Mouse (Mus musculus) hindbrain, embryonic 14.5 days (tissue): ENCODE results near the gene Ccdc126. TPM values are rescaled to one million over a fixed set of nuclear protein-coding genes. Genes with fewer than 3 reads are reported as not detected.
"Not testable (repeated sequence)": the region's sequence is repeated elsewhere in the genome, so short reads cannot be mapped to it uniquely, and the experiment has no call there.

Experiments
- ATAC-seq: fragments of 200-750 bp; cut with Nextera tagmentation; 2 replicates; pipeline ENCODE4 v1.8.0; 2017; ENCODE audit warnings: moderate number of reproducible peaks, mild to moderate bottlenecking, moderate TSS enrichment, moderate library complexity; ENCODE audit not compliant: low FRiP score
- DNase-seq: peaks from one replicate; pipeline ENCODE4 v3.0.0-alpha.2; 2015; ENCODE audit warnings: low spot score
- H3K27ac ChIP-seq: fragments of 300-500 bp; sonication (generic); 2 replicates; pipeline ENCODE4 v1.5.1; 2014; ENCODE audit warnings: mild to moderate bottlenecking, moderate library complexity
- H3K27me3 ChIP-seq: fragments of 300-500 bp; sonication (generic); 2 replicates; pipeline ENCODE4 v1.6.1; 2014; ENCODE audit warnings: mild to moderate bottlenecking, low read length, mixed read lengths; ENCODE audit not compliant: control insufficient read depth, insufficient read depth
- H3K36me3 ChIP-seq: fragments of 300-500 bp; sonication (generic); replicated peaks from 2 replicates; pipeline ENCODE4 v1.6.1; 2014; ENCODE audit not compliant: control insufficient read depth, insufficient read depth
- H3K4me1 ChIP-seq: fragments of 300-500 bp; sonication (generic); replicated peaks from 2 replicates; pipeline ENCODE4 v1.6.1; 2014; ENCODE audit warnings: antibody characterized with exemption, low read length, mixed read lengths; ENCODE audit not compliant: control insufficient read depth, insufficient read depth
- H3K4me2 ChIP-seq: fragments of 300-500 bp; sonication (generic); replicated peaks from 2 replicates; pipeline ENCODE4 v1.6.1; 2014; ENCODE audit warnings: mild to moderate bottlenecking, moderate library complexity
- H3K4me3 ChIP-seq: fragments of 300-500 bp; sonication (generic); replicated peaks from 2 replicates; pipeline ENCODE4 v1.5.1; 2014; ENCODE audit warnings: mild to moderate bottlenecking, low read length
- H3K9ac ChIP-seq: fragments of 300-500 bp; sonication (generic); 2 replicates; pipeline ENCODE4 v1.6.1; 2014
- H3K9me3 ChIP-seq: fragments of 300-500 bp; sonication (generic); 2 replicates; pipeline ENCODE4 v1.6.1; 2016; ENCODE audit warnings: low read length; ENCODE audit not compliant: control insufficient read depth
- WGBS: fragments of 180-500 bp; shearing (Covaris S2); extraction: QIAGEN DNeasy Blood & Tissue Kit; methylation state at CpG from one replicate; pipeline ENCODE4 v1.1.7; 2014; 5-methylcytosine and 5-hydroxymethylcytosine counted together
- polyA plus RNA-seq: library from polyadenylated mRNA; unstranded; fragments of >200 nt; fragmentation: Nextera tagmentation; extraction: Ambion mirVana; gene quantifications from 2 replicates; pipeline ENCODE4 v1.2.1, GENCODE M21; 2014

The Ccdc126 gene
- polyA plus RNA-seq, 1 experiment from 2014 or later = 11.0 TPM

DNA sequence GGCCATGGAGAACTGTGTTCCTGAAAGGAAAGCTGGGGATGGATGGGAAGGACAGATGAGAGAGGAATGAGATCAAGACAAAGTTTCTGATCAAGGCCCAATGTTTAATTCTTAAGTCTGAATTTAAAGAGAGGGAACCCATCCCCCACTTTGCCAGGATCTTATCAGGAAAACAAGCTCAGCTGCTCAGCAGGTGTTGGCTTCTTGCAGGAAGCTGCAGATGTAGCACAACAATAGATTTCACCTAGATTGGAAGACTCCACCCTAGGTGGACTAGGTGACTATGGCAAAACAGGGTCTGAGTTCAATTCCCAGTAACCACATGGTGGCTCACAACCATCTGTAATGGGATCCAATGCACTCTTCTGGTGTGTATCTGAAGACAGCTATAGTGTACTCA, 20.8 kb upstream of the Ccdc126 start:
- no peak for DNase-seq
- ATAC-seq = no peak
- H3K27me3 ChIP-seq = no peaks in the 10 kb centered on the region
- H3K9ac ChIP-seq = no peak overlapping the region
- no peaks in the 10 kb centered on the region for H3K36me3 ChIP-seq
- no peak overlapping the region for H3K27ac ChIP-seq
- H3K4me2 ChIP-seq = no peak overlapping the region
- H3K4me1 ChIP-seq = no peaks in the 10 kb centered on the region
- H3K9me3 ChIP-seq = no peaks in the 10 kb centered on the region
- H3K4me3 ChIP-seq = no peak overlapping the region

DNA sequence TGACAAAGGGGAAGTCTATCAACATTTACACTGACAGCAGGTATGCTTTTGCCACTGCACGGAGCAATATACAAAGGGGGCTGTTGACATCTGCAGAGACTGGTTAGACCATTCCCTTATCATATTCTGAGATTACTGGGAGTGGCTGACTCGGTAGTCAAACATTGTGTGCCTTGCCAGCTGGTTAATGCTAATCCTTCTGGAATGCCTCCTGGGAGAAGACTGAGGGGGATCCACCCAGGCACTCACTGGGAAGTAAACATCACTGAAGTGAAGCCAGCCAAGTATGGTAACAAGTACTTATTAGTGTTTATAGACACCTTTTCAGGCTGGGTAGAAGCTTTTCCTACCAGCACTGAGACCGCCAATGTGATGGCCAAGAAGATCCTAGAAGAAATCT, 4.3 kb upstream of the Ccdc126 start:
- H3K4me3 ChIP-seq, H3K9ac ChIP-seq, H3K4me2 ChIP-seq, H3K4me1 ChIP-seq, H3K9me3 ChIP-seq, DNase-seq, H3K27ac ChIP-seq, ATAC-seq, H3K36me3 ChIP-seq, H3K27me3 ChIP-seq: not testable (repeated sequence)
- WGBS = 55% methylated on average over 3 of the region's 3 CpGs

DNA sequence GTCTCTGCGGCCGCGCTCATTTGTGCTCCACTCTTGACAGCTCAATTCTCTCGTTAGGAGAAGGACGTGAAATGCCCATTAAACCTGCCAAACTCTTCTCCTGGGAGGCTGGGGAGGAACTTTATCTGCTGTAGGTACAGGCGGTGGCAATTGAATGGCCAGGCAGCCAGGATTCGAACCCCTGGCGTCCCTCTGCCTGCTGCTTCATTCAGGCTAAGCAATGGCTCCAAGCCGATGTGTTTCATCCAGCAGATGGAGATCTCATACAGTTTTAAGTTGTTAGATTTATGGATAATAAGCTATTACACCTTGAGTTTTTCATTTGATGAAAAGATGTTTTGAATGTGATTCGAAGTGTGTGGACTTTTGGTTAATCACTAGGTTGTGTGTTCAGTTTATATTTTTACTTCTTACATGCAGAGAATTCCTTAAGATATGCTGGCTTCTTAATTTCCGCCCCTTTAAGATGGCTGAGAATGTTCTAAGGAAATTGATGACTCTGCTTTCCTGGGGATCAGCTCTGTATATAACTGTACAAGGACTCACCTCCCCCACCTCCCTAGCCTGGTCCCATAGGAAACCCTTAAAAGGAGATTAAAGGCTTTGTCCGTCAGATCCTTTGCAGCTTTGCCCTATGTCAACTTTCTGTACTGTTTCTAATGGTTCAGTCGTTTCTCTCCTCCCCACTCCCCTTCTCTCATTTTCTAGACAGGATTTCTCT, 681 bp downstream of the Ccdc126 start:
- H3K9me3 ChIP-seq = no peaks in the 10 kb centered on the region
- peak overlapping the region; percentile 82 for H3K27ac ChIP-seq
- H3K27me3 ChIP-seq = no peaks in the 10 kb centered on the region
- H3K4me3 ChIP-seq = peak overlapping the region; percentile 80
- 15% methylated on average over 13 of the region's 13 CpGs for WGBS
- H3K9ac ChIP-seq = peak overlapping the region; percentile 78
- DNase-seq (peak; percentile 63), ATAC-seq (no peak)
- H3K36me3 ChIP-seq = no peaks in the 10 kb centered on the region
- peak overlapping the region; percentile 72 for H3K4me2 ChIP-seq
- peaks cover 3% of the 10 kb centered on the region; the same call in 1 of the 2 replicates for H3K4me1 ChIP-seq

GRCm38 (mm10) chr6:49321341-49321740, 2.3 kb downstream of the Ccdc126 start:
- ATAC-seq (no peak), DNase-seq (no peak)
- H3K9ac ChIP-seq = no peak overlapping the region
- no peak overlapping the region for H3K4me3 ChIP-seq
- no peak overlapping the region for H3K27ac ChIP-seq
- no peaks in the 10 kb centered on the region for H3K36me3 ChIP-seq
- H3K4me2 ChIP-seq = no peak overlapping the region
- peaks cover 3% of the 10 kb centered on the region; the same call in 1 of the 2 replicates for H3K4me1 ChIP-seq
- no peaks in the 10 kb centered on the region for H3K9me3 ChIP-seq
- H3K27me3 ChIP-seq = no peaks in the 10 kb centered on the region
- 82% methylated on average over 3 of the region's 3 CpGs for WGBS

GRCm38 (mm10) chr6:49322056-49322455, 3.0 kb downstream of the Ccdc126 start:
- H3K4me2 ChIP-seq = no peak overlapping the region
- ATAC-seq = no peak
- DNase-seq = no peak
- H3K4me3 ChIP-seq = no peak overlapping the region
- H3K27ac ChIP-seq = no peak overlapping the region
- no peaks in the 10 kb centered on the region for H3K36me3 ChIP-seq
- no peaks in the 10 kb centered on the region for H3K27me3 ChIP-seq
- peaks cover 3% of the 10 kb centered on the region; the same call in 1 of the 2 replicates for H3K4me1 ChIP-seq
- H3K9ac ChIP-seq = no peak overlapping the region
- no peaks in the 10 kb centered on the region for H3K9me3 ChIP-seq

DNA sequence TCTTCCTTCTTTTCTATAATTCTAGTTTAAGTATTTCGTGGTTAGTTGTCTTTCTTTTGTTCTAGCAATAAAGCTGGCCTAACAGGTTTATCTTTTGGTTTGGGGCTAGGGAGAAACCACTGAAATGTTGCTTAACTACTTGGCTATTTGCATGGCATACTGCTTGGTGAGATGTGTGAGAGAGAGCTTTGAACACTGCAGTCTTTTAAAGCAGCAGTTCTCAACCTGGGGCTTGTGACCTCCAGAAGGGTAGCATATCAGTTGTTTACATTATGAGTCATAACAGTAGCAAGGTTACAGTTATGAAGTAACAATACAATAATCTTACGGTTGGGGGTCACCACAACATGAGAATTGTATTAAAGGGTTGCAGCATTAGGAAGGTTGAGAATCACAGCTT, 3.9 kb downstream of the Ccdc126 start:
- Histone ChIP-seq H3K36me3 (no peaks in the 10 kb centered on the region), H3K4me2 (no peak overlapping the region), H3K27me3 (no peaks in the 10 kb centered on the region), H3K27ac (no peak overlapping the region), H3K9ac (no peak overlapping the region), H3K4me1 (peaks cover 3% of the 10 kb centered on the region; the same call in 1 of the 2 replicates), H3K4me3 (no peak overlapping the region), H3K9me3 (no peaks in the 10 kb centered on the region)
- ATAC-seq (no peak), DNase-seq (no peak)
- 76% methylated on average over 2 of the region's 2 CpGs for WGBS

GRCm38 (mm10) chr6:49324528-49324927, 5.5 kb downstream of the Ccdc126 start:
- 63% methylated on average over 2 of the region's 2 CpGs for WGBS
- H3K27me3 ChIP-seq = no peaks in the 10 kb centered on the region

GRCm38 (mm10) chr6:49325294-49325693, 6.2 kb downstream of the Ccdc126 start:
- Histone ChIP-seq H3K9ac (no peak overlapping the region), H3K27ac (no peak overlapping the region), H3K4me3 (no peak overlapping the region), H3K4me2 (no peak overlapping the region), H3K4me1 (0 out of 2 replicates have a peak, but pooled peaks cover 3% of the 10 kb centered on the region), H3K36me3 (no peaks in the 10 kb centered on the region), H3K9me3 (no peaks in the 10 kb centered on the region), H3K27me3 (no peaks in the 10 kb centered on the region)
- DNase-seq (no peak), ATAC-seq (no peak)
- 79% methylated on average over 1 of the region's 1 CpGs for WGBS

More at GRCm38 (mm10) chr6:49324528-49324927, 5.5 kb downstream of the Ccdc126 start:
- Histone ChIP-seq H3K4me1 (peaks cover 3% of the 10 kb centered on the region; the same call in 1 of the 2 replicates), H3K36me3 (no peaks in the 10 kb centered on the region), H3K9me3 (no peaks in the 10 kb centered on the region), H3K4me3 (no peak overlapping the region), H3K9ac (no peak overlapping the region), H3K27ac (no peak overlapping the region), H3K4me2 (no peak overlapping the region)
- DNase-seq = no peak
- no peak for ATAC-seq

DNA sequence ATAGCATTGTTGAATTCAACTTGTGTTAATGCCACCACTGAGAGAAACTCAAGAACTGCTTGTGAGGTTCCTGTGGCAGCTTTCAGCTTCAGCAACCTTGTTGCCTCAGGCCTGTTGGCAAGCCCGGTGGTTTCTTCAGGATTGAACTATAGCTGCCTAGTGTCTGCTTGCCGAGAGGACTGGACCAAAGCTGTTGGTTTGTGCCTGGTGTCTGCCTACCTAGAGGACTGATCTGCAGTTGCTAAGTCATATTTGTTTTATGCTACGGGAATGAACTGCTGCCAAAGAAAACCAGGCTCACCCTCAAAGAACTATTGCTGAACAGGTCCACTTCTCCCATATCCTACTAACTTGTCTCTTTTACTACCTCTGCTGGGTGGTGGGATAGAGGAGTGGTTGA, 7.8 kb downstream of the Ccdc126 start:
- no peak for ATAC-seq
- no peaks in the 10 kb centered on the region for H3K36me3 ChIP-seq
- H3K4me1 ChIP-seq = no peaks in the 10 kb centered on the region
- H3K9me3 ChIP-seq = no peaks in the 10 kb centered on the region
- H3K27me3 ChIP-seq = no peaks in the 10 kb centered on the region
- H3K27ac ChIP-seq = no peak overlapping the region
- WGBS = 93% methylated on average over 3 of the region's 3 CpGs
- DNase-seq = no peak
- H3K4me3 ChIP-seq = no peak overlapping the region
- H3K4me2 ChIP-seq = no peak overlapping the region
- no peak overlapping the region for H3K9ac ChIP-seq
